Mouse (Mus musculus) cerebellum, adult 18-20 months (tissue): ENCODE data around the gene Shroom4.
"Not testable (repeated sequence)": the region's sequence is repeated elsewhere in the genome, so short reads cannot be mapped to it uniquely, and the experiment has no call there.

Experiments
- DNase-seq, 2 experiments: peaks; one replicate each; pipeline ENCODE4 v3.0.0; 2021

Shroom4 gene

GRCm38 (mm10) chrX:6399626-6400397, at the start of gene Shroom4:
TSS of gene Shroom4 (plus strand) at chrX:6399854.
- DNase-seq, result peak; percentile 30 to 48

- DNase-seq, result no peak
These were observed 42.8 kb upstream of the Shroom4 start for GRCm38 (mm10) chrX:6356876-6357275.

DNA sequence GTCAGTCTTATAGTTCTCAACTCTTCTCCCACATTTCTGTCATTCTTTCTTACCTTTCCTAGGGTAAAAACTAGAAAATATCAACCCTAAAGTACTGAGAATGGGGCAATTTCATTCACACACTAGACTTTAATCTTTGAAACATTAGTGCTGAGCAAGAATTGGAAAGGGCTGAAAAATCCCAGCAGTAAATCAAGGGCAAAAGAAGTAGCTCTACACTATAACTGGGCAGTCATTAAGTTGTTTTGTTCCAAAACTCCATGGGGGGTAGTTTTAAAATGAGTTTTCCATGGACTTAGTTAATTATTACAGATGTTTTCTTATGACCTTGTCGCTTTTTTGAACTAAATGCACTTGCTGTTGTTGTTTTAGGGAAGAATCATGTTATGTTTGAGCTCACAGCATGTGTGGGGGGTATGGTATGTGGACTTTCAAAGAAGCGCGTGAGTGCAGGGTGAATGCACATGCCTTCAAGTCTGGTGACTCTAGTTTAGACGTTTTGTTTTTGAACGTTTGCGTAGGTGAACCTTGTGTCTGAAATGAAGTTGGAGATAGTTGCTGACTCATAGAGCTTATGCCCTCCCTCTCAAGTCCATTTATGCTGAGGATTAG, 42.0 kb upstream of the Shroom4 start:
- no peak for DNase-seq

DNA sequence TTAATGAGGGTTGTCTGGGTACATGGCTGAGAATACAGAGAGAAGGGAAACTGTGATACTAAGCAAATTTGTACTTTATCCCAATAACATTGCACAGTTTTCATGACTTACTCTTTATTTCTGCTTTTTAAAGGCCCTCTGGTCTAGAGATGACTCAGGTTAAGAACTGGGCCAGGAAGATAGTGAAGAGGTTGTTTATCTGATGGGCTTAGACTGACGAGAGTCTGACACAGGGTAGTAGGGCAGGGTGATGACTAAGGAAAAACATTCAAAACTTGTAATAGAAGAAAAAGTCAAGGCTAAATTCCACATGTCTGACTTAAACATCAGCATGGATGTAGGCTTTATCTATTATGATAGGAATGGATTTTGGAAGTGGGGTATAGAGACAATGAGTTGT, 30.8 kb upstream of the Shroom4 start:
- no peak for DNase-seq

DNA sequence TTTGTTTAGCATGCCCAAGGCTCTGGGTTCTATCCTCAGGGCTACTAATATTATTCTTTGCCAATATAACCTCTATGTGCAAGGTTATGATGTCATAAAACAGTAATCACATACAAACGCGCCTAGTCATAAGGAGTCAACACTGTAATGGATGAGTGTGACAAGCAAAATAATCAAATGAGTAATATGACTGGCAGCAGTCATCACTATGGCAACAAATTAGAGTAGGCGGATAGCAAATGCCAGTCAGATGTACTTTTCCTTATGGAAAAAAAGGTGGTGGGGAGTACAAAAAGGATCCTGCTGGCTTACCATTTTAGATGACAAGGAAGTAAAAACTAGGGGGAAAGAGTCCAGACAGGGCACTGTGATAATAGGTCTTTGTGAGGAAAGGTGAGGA, 28.9 kb upstream of the Shroom4 start:
- DNase-seq, result no peak

- DNase-seq, result no peak
These were observed 5.8 kb upstream of the Shroom4 start for GRCm38 (mm10) chrX:6393861-6394260.

DNA sequence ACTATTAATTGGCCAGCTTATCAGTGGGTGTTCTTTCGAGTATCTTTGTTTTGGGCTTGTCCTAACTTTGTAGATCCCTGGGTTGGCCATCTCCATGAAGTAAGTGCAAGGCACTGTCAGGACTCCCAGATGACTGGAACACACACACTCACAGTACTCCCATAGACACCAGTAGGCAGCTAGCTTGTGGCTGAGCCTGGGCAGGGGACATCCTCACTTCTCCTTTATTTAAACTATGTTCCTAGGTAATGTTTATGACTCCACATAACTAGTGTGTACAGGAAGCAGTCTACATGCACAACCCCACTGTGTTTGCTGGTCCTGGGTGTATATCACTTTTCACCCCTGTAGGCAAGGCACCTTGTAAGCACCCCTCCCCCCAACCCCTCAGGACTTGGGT, 461 bp upstream of the Shroom4 start:
- no peak for DNase-seq

DNA sequence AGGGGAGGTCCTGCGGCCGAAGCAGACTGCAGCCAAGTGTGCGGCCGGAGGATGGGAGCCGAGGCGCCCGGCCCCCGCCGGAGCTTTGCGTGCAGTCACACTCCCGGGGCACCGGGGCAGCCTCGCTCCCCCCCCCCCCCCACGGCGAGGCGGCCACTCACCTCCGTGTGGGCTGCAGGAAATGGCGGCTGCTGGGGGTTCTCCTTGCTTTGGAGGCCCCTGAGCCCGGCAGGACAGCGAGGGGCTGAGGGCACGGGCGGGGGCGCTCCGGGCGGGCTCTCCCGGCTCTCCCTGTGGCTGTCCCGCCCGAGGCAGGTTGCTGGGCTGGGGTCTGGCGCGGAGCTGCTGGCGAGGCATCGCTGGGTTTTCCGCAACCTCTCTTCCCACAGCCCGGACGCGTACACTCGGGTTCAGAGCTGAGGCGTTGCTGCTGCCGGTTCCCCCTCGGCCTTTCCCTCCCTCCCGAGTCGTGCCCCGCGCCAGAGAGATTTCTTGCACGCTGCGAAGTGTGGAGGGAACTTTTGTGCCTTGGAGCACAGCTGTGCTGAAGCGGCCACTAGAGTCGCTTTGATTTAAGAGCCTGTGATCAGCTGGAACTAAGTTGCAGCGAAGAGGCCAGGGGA, 855 bp downstream of the Shroom4 start:
- peak; percentile 2 to 10 for DNase-seq

- DNase-seq, result no peak
These were observed 3.3 kb downstream of the Shroom4 start for GRCm38 (mm10) chrX:6402921-6403320.

GRCm38 (mm10) chrX:6409114-6409513, 9.5 kb downstream of the Shroom4 start:
- DNase-seq, result no peak

DNA sequence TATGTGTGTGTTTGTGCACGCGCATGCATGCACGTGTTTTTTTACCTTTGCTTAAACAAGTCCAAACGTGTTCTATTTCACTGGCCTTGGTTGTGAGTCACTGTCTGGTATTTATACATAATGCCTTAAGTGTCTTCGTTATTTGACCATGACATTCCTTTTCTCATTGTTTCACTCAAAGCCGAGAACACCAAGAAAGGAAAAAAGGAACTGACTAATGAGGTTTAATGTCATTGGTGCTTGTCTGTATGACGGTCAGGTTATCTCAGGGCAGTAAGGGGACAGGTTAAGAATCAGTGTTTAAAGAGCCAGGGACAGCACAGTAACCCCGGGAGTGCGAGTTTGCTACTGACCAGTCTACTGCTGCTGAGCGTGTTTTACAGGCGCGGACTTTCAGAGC, 15.8 kb downstream of the Shroom4 start:
- DNase-seq, result no peak

- DNase-seq, result no peak
These were observed 16.3 kb downstream of the Shroom4 start for GRCm38 (mm10) chrX:6415936-6416335.

- no peak for DNase-seq
These were observed 18.5 kb downstream of the Shroom4 start for GRCm38 (mm10) chrX:6418140-6418539.

- DNase-seq, result no peak
These were observed 35.6 kb downstream of the Shroom4 start for GRCm38 (mm10) chrX:6435260-6435659.

GRCm38 (mm10) chrX:6446422-6446821, 46.8 kb downstream of the Shroom4 start:
- peak in 1 of 2 experiments; percentile 1 for DNase-seq

DNA sequence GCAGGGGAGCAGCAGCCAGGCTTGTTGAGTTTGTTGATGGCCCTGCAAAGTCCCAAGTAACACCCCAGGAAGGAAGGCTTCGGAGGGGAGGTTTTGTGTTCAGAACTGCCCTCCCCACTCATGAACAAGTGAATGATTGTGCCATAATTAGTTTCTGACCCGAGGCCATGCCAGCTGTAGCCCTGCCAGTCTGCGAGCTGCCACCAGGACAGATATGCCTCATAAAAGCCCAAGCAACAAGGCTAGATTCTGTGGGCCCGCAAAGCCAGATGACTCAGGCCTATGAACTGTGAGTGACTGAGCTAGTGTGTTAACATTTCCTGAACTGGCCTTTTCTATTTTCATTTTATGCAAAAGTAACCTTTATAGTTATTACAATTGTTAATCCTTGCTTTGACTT, 48.3 kb downstream of the Shroom4 start:
- DNase-seq, result peak; percentile 1

DNA sequence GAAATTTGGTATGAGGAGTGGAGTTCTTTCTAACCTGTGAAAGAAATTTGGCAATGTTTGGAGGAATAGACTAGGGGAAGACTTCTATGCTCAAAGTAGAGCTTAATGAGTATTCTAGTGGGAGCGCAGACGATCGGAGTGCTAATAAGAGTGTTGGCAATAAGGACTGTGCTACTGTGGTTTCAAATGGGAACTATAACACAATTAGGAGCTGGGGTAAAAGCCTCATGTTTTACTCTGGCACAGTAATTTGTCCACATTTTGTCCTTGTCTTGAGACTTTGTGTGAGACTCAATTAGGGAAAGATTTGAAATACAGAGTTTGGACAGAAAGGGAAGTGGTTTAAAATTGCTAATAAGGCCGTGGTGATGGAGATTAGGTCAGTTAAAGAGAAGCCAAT, 53.6 kb downstream of the Shroom4 start:
- DNase-seq, result no peak

DNA sequence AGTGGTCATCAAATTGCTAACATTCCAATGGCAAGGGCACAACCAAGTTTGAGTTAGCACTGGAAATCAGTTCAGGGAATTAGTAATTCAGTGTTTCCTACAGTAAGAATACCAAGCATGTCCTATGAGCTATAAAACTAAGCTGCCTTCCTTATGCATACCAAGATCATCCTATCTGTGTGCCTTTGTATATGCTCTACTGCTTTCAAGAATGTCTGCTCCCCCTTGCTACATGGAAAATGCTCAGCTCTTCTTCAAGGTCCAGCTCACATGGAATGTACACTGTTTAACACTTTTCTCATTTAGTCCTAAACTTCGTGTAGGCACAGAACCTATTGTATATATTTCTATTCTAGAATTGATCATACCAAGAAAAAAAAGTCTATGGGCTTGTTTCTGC, 69.6 kb downstream of the Shroom4 start:
- DNase-seq, result not testable (repeated sequence)

- not testable (repeated sequence) for DNase-seq
These were observed 72.9 kb downstream of the Shroom4 start for GRCm38 (mm10) chrX:6472563-6472962.

DNA sequence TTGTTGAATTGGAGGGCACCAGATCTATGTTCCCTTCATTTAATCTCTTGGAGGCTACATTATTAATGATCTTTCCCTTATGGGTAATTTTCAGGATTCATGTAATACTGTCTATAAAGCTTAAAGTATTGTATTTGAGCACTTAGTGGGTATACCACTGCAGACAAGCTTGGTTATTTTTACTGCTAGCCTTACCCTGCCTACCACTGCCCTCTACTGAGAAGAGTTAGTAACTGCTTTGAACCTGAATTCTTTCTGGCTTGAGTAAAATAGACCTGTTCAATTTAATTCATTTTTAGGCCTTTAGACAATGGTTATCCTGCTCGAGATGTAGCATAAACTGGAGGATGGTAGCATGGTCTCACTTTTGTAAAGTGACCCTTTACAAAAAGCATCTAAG, 75.5 kb downstream of the Shroom4 start:
- no peak for DNase-seq

DNA sequence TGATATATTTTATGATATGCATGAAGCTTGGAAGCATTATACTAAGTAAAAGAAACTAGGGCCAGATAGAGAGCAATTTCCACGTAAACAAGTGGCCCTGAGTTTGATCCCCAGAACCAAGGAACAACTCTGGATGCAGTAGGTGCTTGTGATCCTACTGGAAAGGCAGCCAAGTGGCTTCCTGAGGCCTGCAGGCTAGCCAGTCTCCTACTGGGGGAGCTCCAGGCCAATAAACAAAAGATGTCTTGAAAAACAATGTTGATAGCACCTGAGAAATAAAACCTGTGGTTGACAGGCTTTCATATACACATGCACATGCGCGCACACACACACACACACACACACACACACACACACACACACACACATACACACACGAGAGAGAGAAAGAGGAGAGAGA, 82.6 kb downstream of the Shroom4 start:
- no peak for DNase-seq

DNA sequence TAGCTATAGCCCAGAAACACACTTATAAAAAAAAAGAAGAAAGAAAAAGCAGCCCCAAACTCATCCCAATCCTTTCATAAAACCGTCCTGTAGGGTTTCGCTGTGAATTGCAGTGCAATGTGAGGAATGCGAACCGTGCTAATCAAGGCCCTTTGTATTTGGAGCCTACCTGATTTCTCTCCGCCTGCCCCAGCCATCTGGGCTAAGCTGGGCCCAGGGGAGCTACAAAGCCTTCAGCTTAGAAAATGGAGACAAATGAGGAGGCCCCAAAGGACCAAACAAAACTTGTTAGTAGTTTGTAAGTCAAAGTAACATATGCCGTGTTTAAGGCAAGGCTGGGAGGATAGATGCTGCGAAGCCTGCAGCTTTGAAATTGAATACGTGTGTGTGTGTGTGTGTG, 84.2 kb downstream of the Shroom4 start:
- no peak for DNase-seq

DNA sequence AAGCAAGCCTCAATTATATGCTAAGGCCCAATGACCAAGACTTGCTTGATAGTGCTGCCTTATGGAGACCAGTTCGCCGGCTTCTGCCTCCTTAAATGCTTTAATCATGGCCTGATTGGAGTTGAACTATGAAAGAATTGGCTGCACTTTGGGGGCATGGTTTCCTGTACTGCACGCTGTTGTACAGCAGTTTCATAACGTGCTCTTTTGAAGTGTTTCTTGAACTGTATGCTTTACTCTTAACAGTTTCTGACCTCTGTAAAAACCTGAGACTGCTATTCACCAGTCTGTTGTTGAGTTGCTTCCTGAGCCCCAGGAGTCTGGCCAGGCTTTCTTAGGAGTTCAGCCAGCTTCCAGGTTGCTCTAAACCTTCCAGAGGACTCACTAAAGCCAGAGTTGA, 90.8 kb downstream of the Shroom4 start:
- no peak for DNase-seq

DNA sequence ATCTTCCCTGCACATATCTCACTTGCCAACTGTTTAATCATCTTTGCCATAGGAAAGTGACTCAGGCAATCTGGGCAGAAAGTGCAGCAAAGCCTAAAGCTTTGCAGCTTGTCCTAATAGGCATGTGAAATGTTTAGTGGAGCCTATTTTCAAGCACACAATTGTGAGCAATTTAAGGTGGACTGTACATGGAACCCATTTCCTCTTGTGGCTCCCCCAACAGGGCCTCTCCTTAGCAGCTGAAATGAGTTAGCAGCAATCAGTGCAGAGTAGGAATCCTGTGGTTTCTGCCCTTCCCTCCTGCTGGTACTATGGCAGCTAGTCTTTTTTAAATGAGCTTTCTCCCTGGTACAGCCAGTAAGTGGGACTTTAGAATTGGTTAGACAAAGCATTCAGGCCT, 95.8 kb downstream of the Shroom4 start:
- no peak for DNase-seq
